Mouse (Mus musculus) cerebellum, adult 2 months (tissue): ENCODE results near the gene Arl15.

Source experiments
- CTCF ChIP-seq: fragments of 200-500 bp; IDR thresholded peaks from 2 replicates; pipeline ENCODE4 v1.5.1; 2011; ENCODE audit warnings: low read depth, mild to moderate bottlenecking, control low read depth, low read length, moderate library complexity, borderline replicate concordance; ENCODE audit not compliant: insufficient read depth
- POLR2A ChIP-seq: fragments of 200-500 bp; IDR thresholded peaks from 2 replicates; pipeline ENCODE4 v1.6.1; 2011; ENCODE audit warnings: low read length, control low read depth, borderline replicate concordance; ENCODE audit not compliant: insufficient read depth

DNA sequence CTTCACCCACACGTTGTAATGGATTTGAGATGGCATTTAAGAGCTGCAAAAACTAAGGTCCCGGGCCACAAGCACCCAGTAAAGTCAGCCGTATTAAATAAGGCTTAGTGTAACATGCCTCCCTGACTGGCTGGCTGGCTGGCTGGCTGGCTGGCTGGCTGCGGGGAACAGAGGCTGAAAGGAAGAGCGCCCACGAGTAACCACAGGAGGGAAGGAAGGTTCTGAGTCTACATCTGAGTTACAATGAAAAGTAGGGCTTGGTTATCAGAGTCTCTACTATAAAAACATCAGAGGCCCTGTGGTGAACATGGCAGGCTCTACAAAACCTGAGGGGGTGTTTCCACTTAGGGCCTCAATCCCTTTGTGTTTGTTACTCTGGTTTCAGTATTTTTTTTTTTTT lies 395.1 kb downstream of the Arl15 start:
- no peak for TF ChIP-seq CTCF
- TF ChIP-seq POLR2A, result no peak
